Mouse (Mus musculus) embryonic fibroblast, embryonic 13.5 days (primary cell): ENCODE measurements around the gene Nyx.

ENCODE experiments used
- CTCF ChIP-seq: IDR thresholded peaks from 2 replicates; pipeline ENCODE4 v1.5.1; 2011; ENCODE audit warnings: mild to moderate bottlenecking, control low read depth, low read length, moderate library complexity, borderline replicate concordance; ENCODE audit not compliant: insufficient read depth
- POLR2A ChIP-seq: IDR thresholded peaks from 2 replicates; pipeline ENCODE4 v1.6.1; 2011; ENCODE audit warnings: low read depth, mild to moderate bottlenecking, control low read depth, low read length, moderate library complexity

GRCm38 (mm10) chrX:13520566-13520965 is 54.7 kb downstream of the Nyx start:
- TF ChIP-seq CTCF (no peak), POLR2A (no peak)
